Mouse (Mus musculus) layer of hippocampus, adult 11-12 months (tissue): Measurements from ENCODE around the gene Ptpra.

Experiments
- DNase-seq: peaks from one replicate; pipeline ENCODE4 v3.0.0; 2022; ENCODE audit warnings: low spot score

Ptpra gene

GRCm38 (mm10) chr2:130597601-130598010, 147.5 kb downstream of the Ptpra start:
- peak; percentile 59 for DNase-seq

- DNase-seq = no peak
Observed at GRCm38 (mm10) chr2:130598399-130598798, 148.3 kb downstream of the Ptpra start.

- DNase-seq = no peak
Observed at GRCm38 (mm10) chr2:130602195-130602594, 152.1 kb downstream of the Ptpra start.
